ENCODE assay signal across 9 mouse cellular contexts in the genomic region with DNA sequence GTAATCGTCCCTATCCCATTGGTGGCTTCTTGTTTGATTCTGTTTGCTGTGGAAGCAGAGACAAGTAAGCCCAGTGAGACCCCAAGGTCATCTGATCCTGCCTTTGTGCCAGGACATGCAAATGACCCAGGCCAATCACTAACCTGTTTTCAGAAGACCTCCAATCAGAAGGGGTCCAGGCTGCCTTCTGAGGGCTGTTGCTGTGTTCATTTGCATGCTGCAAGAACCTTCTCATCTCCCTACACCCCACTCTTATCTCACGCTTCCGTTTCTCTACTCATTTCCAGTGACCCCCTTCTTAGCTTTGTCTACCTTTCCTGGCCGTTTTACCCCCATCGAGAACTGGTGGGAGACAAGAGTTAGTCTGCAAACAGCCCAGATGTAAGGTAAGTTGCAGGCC. TPM values are rescaled to one million over a fixed set of nuclear protein-coding genes. Genes with fewer than 3 reads are reported as not detected.
DNase-seq lines count a peak whose midpoint lies in the region; ATAC-seq and TF ChIP-seq lines count a peak whose summit lies in the region.
"Had no signal": no experiment of that assay in that cellular context is flagged by ENCODE, and none has a peak within 500 bp of the region (broad histone marks: within the 10 kb centered on the region; RNA-seq: fewer than 3 reads in every experiment).

A gene (plus strand): TSS at position 229 of the 400 bp plus-strand sequence.

- H3K27ac ChIP-seq in lung, postnatal 0 days (ENCODE audit: low read length) = peak within 1 kb of the TSS; percentile 20; the same call in 1 of the 2 replicates
- H3K27ac ChIP-seq in neural tube, embryonic 12.5 days = no peak within 1 kb of the TSS

- H3K4me1 ChIP-seq in lung, postnatal 0 days (ENCODE audit: insufficient read depth, low read depth, low read length) = peaks cover 11% of the 10 kb centered on the region; the same call in 1 of the 2 replicates
- peaks cover 8% of the 10 kb centered on the region for H3K4me1 ChIP-seq in neural tube, embryonic 12.5 days

- ATAC-seq in lung, postnatal 0 days = no peak
- no peak; the same call in 1 of the 2 replicates for ATAC-seq in neural tube, embryonic 12.5 days (ENCODE audit: low FRiP score, low read depth)

- H3K27me3 ChIP-seq in lung, postnatal 0 days (replicated peaks; ENCODE audit: insufficient read depth, low read length) = no peaks in the 10 kb centered on the region
- no peaks in the 10 kb centered on the region; the same call in 1 of the 2 replicates for H3K27me3 ChIP-seq in neural tube, embryonic 12.5 days (replicated peaks)

- no peak for TF ChIP-seq EP300 in lung, postnatal 0 days (IDR thresholded peaks at IDR 0.05)

- 34% methylated on average over 5 of the region's 5 CpGs for WGBS in lung, postnatal 0 days
- 56% methylated on average over 5 of the region's 5 CpGs for WGBS in neural tube, embryonic 12.5 days

- H3K9ac ChIP-seq in lung, postnatal 0 days (replicated peaks; ENCODE audit: low read depth) = no peak within 1 kb of the TSS
- no peak within 1 kb of the TSS for H3K9ac ChIP-seq in neural tube, embryonic 12.5 days

- intact Hi-C loops in heart, postnatal 14 days (cut with DNase I) = loop anchor here (1.0 to 10.0 kb wide), 2 partner anchors 90 to 174 kb away; no protein-coding TSS in a partner anchor

- no peaks in the 10 kb centered on the region for H3K36me3 ChIP-seq in lung, postnatal 0 days (ENCODE audit: insufficient read depth, low read length)
- H3K36me3 ChIP-seq in neural tube, embryonic 12.5 days = no peaks in the 10 kb centered on the region

- peak within 1 kb of the TSS; percentile 55 for H3K4me2 ChIP-seq in lung, postnatal 0 days (replicated peaks; ENCODE audit: low read depth, low read length)
- H3K4me2 ChIP-seq in neural tube, embryonic 12.5 days (replicated peaks) = peak within 1 kb of the TSS; percentile 35

- no peaks in the 10 kb centered on the region for H3K9me3 ChIP-seq in lung, postnatal 0 days (ENCODE audit: low read length)
- H3K9me3 ChIP-seq in neural tube, embryonic 12.5 days = no peaks in the 10 kb centered on the region

- H3K4me3 ChIP-seq in lung, postnatal 0 days (ENCODE audit: low read depth, low read length) = peak within 1 kb of the TSS; percentile 17; the same call in 1 of the 2 replicates
- H3K4me3 ChIP-seq in neural tube, embryonic 12.5 days = no peak within 1 kb of the TSS

- DNase-seq in adrenal gland, postnatal 10 days = no peak
- DNase-seq in adrenal gland, adult 18-20 months (ENCODE audit: low spot score in 2 of 2) = no peak
- no peak for DNase-seq in lung, postnatal 0 days (ENCODE audit: low spot score)
- no peak for DNase-seq in lung, postnatal 36 days
- no peak for DNase-seq in heart, postnatal 14 days
- no peak for DNase-seq in frontal cortex, postnatal 10 days (ENCODE audit: low spot score in 2 of 2)
- DNase-seq in left cerebral cortex, adult 11 months (ENCODE audit: low spot score) = no peak

- no peak for TF ChIP-seq CTCF in lung, postnatal 0 days (IDR thresholded peaks at IDR 0.05)

RNA-seq across cellular contexts. Expression of the gene that starts here (rescaled TPM):
- total RNA-seq in adrenal gland, postnatal 10 days (2021) = 10 to 100 TPM; 31.6 to 31.7 TPM
- 1 to 10 TPM; 7.4 to 7.8 TPM for total RNA-seq in adrenal gland, adult 18-20 months (2021)
- polyA plus RNA-seq in lung, postnatal 0 days (2015; fragmentation: Nextera tagmentation; extraction: Ambion mirVana) = 21.3 and 35.3 TPM in 2 replicates
- total RNA-seq in heart, postnatal 14 days (2021) = 10 to 100 TPM; 28.8 to 42.7 TPM
- 6.5 and 7.9 TPM in 2 replicates for polyA plus RNA-seq in neural tube, embryonic 12.5 days (2016; fragmentation: Nextera tagmentation; extraction: Ambion mirVana)
- total RNA-seq: neutrophil, adult 5-6 weeks had no signal
